Mouse (Mus musculus) retina, adult 2 months (tissue): Measurements from ENCODE around the gene Spdye4a.

Source experiments
- DNase-seq: peaks from one replicate; pipeline ENCODE4 v3.0.0-alpha.2; 2012; ENCODE audit warnings: low read depth, low spot score

Gene Spdye4a

DNA sequence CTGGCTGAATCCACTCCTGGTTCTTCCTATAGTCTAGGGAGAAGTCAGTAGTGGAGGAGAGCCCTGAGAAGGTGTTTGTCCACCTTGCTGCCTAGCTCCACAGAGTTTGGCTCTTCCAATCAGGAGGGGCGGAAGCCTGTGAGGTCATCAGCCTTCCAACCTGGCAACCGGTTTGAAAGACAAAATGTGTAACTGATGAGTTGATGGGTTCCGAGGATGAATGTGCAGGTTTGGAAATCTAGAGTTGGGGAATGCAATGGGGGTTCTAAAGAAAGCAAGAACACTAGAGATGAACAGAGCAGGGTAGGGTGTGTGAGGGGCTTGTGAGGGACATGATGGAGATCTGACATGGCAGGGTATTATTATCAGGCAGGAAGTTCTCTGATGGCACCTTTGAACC, at the start of gene Spdye4a:
Gene Spdye4a (minus strand): TSS at position 101 of the 400 bp plus-strand sequence.
- no peak for DNase-seq

DNA sequence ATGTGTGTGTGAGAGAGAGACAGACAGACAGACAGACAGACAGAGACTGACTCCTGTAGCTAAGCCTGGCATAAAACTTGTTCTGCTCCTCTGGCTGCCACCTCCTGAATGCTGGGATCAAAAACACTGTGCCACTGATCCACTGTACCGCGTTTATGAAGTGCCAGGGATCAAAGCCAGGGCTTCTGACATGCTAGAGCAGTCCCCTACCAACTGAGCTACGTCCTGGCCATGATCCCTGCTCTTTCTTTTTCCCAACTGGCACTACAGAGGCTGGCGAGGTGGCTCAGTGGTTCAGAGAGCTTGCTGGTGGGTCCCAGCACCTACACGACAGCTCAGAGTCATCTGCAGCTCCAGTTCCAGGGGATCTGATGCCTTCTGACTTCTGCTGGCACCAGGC, 49.1 kb upstream of the Spdye4a start:
- DNase-seq, result no peak

DNA sequence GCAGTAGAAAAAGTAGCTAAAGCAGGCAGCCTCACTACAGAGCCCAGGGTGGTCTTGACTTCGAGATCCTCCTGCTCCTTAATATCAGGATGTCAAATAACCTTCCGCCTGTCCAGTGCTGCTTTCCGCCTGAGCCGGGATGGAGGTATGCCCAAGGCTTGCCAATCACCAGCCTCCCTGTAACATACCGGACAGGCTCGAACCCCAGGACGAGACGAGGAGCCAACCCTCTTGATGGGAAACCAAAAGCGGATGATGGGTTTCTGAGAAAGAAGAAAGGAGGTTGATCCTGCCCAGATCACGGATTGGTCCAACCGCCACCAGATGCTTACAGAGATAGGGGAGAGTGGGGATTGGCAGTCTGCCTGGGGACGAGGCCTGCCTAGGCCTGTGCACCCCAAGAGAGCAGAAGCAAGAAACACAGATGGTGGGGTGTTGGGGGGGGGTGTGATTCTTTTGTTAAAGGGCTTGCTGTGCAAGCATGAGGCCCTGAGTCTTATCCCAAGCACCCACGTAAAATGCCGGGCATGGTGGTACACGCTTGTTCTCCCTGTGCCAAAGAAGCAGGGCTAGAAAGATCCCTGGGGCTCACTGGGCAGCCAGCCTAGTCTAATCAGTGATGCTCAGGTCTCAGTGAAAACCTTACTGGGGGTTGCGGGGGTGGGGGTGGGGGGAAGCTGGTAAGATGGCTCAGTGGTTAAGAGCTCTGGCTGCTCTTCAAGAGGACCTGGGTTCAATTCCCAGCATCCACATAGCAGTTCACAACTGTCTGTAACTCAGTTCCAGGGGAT, 46.0 kb upstream of the Spdye4a start:
- no peak for DNase-seq

DNA sequence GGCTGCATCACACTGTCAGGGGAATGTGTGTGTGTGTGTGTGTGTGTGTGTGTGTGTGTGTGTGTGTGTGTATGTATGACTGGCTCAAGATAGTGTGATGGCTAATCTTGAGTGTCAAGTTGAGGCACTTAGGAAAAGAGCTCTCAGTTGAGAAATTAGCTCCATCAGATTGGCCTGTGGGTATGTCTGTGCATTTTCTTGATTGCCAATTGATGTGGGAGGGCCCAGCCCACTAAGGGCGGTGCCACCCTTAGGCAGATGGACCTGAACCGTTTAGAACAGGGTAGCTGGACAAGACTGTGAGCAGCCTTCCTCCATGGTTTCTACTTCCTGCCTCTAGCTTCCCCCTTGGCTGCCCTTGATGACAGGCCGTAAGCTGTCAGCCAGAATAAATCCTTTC, 45.4 kb upstream of the Spdye4a start:
- DNase-seq, result no peak

DNA sequence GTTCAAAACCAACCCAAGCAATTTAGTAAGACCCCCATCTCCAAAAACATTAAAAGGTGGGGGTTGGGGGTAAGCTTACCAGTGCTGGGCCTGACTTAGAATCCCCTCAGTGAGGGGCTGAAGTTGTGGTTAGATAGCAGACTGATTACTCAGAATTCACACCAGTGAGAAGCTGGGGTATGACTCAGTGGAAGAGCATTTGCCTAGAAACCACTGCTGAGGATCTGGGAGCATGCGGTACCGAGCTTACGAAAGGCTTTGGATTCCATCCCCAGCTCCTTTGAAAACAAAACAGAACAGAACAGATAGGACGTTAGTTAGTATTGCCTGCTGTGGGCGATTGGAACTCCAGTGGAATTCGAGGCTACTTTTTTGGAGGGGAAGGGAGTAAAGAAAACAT, 45.0 kb upstream of the Spdye4a start:
- DNase-seq, result no peak

DNA sequence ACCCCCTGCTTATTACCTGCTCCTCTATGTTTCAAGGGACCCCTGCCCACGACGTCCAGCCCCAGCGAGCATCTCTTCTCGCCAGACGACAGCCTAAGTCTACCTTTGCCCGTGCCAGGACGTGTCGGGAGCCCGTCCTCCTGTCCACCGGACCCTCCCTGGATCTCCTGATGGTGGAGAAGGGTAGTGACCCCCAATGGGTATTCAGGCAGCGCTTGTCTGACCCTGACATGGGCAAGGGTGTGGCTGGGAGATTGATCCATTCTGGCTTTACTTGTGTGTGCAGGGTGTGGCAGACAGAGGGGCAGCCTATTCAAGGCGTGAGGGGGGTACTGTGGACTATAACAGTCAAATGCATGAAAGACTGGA, 43.4 kb upstream of the Spdye4a start:
- DNase-seq, result no peak

DNA sequence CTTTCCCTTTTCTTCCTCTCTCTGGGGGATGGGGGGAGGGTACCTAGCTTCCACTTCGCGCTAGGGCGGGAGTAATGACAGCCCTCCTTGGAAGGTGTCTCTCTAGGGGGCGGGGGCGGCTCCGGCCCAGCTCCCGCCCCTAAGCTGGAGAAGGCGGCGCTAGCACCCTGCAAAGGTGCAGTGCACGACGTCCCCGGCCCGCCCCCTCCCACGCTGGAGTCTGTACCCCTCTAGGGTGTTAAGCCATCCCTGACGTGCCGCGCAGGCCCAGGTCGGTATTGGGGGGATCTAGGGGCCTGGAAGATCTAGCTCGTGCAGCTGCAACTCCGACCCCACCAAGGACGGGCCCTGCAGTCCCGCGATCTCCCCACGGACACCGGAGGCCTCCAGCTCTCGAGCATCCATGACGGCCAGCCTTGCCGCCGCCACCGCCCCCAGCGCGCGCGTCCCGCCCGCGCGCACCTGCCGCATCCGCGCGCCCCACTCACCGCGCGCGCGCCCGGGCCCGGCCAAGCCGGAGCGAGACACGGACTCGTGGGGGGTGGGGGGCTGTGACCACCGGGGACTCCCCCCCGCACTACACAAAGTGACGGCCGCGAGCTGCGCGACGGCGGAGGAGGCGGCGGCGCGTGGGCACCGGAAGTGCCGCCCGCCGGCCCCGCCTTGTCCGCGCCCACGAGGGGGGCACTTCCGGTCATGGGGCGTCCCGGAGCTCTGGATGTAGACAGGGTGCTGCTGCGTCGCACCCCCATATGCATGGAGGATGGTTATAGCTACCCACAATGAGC, 42.9 kb upstream of the Spdye4a start, which contains the start of gene Zfp316:
Gene Zfp316 (minus strand): TSS at position 660 of the 788 bp plus-strand sequence.
- peak; percentile 68 for DNase-seq

DNA sequence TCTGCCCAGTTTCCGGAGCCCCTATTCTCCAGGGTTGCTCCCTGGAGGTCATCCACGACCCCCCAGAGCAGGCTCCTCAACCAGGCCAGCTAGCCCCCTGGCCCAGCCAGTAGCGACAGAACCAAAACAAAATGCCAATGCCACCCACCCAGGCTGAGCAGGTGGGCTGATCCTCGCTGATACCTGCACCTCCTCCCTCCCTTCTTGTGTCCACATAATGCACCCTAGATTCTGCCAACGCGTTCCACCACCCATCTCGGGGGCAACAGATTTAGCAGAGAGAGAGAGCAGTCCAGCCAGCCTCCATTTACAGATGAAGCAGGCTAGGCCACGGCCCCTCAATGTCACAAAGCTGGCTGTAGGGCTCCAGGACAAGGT, 42.3 kb upstream of the Spdye4a start:
- DNase-seq, result no peak

DNA sequence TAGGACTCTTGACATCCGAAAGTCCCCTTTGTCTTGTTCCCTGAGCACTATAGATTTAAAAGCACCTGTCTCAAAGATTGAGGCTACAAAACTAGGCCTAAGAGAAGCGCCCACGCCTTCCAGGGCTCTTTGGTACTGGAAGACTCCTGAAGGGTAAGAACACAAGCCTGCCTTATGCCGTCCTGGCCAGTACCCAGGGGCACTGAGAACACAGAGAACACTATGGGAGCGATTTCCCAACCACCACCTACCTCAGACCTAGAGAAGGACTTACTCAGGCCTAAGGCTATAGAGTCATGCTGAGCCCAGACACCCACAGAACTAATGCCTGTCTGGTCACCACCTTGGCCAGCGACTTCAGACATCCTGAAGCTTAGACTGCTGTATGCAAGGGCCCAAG, 40.1 kb upstream of the Spdye4a start:
- DNase-seq, result no peak

DNA sequence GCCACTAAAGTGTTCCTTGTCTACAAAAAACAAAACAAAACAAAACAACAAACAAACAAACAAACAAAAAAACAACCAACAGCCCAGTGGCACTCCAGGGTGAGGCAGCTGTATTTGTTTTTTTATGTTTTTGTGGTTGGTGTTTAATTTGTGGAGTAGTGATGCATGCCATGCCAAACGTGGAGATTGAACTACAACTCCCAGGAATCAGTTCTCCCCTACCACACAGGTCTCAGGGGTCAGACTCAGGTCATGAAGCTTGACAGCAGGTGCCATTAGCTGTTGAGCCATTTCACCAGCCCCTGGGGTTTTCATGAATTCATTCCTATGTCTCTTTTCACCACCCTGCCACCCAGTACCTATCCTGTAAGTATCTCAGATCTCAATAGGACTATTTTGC, 38.7 kb upstream of the Spdye4a start:
- DNase-seq, result no peak

DNA sequence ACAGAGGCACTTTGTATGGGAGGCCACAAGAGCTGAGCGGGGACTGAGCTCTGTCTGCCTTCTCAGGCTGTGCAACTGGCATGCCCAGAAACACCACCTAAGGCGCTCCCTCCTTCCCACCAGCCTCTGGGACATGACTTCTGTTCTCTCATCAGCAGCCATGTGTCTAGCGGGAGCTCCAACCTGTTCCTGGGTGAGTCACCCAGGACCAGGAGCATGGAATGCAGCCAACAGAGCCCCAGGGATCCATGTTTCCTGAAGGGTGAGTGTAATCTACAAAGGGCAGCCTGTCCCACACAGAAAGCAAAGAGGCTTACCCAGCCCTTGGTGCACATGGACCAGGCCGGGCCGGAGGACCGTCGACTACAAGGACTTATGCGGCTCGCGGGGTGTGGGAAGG, 38.0 kb upstream of the Spdye4a start:
- no peak for DNase-seq

DNA sequence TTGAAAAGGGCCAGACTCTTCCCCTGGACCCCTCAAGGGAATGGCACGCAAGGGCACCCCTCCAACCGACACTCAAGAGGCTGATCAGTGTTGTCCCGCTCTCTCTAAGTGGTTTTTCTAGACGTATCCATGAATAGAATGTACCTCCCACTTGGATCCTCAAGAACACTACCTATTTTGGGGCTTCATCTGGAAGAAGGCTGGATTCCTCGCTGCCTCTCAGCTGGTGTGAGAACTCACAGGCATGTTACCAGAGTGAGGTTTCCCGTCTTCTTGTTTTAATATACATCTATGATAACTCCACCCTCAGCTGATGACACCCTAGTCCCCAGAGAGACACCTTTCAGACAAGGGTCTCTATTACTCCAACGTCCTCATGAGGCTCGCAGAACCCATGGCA, 34.9 kb upstream of the Spdye4a start:
- no peak for DNase-seq

DNA sequence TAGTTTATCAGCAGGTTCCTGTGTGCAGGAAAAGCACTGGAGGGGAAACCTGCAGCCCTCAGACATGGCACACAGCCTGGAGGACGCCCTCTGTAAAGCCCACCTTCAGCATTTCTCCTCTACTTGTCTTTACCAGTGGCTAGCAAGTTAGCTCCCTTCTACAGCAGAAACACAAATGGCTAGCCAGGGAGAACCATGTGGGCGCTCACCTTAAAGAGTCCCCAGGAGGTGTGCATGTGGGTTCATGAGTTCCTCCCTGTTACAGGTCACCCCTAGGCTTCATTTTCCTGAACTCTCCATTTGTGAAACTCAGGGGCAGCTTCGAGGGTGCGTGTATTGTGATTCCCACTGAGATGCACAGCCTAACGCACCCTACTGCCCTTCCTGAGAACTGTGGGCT, 29.1 kb upstream of the Spdye4a start:
- DNase-seq, result no peak

DNA sequence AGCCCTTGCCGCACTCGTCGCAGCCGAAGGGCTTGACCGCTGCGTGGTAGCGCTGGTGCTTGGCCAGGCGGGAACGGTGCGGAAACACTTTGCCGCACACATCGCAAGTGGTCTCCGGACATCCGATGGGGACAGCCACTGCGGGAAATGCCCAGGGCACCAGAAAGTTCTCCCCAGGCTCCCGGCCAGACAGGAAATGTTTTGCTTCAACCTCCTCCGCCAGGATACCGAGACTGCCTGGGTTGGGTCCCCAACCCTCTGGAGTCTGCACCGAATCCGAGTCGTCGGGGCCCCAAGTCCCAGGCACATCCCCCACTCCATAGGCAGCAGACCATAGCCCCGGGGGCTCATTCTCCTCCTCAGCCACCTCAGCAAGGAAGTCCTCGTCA, 28.4 kb upstream of the Spdye4a start:
- DNase-seq, result no peak

DNA sequence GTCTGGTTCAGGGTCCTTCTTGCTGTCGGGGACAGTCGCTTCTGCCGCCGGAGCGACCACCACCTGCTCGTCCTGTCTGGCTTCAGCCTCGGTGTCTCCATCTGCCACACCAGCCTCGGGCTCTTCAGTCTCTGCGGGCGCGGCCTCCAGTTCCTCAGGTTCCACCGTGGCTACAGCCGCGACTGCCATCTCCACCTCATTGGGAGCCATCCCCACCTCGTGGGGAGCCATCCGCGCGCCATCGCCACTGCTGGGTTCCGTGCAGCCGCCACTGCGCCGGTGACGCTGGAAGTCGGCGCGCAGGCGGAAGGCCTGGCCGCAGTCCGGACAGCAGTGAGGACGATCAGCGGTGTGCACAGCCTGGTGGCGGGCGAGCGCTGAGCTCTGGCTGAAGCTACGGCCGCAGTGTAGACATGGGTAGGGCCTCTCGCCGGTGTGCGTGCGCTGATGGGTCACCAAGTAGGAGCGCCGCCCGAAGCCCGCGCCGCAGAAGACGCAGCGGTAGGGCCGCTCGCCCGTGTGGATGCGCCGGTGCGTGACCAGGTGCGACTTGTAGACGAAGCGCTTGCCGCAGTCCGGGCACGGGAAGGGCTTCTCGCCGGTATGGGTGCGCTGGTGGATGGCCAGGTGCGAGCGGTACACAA, 27.9 kb upstream of the Spdye4a start:
- DNase-seq, result no peak

DNA sequence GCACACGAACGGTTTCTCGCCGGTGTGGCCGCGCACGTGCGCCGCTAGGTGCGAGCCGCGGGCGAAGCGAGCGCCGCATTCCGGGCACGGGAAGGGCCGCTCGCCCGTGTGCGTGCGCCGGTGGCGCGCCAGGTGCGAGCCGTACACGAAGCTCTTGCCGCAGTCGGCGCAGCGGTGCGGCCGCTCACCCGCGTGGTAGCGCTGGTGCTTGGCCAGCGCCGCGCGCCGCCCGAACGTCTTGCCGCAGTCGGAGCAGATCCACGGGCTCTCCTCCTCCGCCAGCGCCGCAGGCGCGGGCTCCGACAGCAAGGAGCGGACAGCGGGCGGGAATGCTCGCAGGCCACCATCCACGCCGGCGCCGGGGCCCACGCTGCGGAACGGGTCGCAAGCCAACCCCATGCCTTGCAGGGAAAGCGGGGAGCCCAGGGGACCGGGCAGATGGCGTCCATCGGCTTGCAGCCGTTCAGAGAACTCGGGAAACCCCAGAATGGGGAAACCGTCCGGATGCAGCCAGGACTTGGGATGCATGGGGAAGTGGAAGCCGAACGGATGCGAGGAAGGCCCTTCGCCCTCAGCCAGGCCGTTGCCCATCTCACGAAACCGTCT, 27.3 kb upstream of the Spdye4a start:
- DNase-seq, result no peak

DNA sequence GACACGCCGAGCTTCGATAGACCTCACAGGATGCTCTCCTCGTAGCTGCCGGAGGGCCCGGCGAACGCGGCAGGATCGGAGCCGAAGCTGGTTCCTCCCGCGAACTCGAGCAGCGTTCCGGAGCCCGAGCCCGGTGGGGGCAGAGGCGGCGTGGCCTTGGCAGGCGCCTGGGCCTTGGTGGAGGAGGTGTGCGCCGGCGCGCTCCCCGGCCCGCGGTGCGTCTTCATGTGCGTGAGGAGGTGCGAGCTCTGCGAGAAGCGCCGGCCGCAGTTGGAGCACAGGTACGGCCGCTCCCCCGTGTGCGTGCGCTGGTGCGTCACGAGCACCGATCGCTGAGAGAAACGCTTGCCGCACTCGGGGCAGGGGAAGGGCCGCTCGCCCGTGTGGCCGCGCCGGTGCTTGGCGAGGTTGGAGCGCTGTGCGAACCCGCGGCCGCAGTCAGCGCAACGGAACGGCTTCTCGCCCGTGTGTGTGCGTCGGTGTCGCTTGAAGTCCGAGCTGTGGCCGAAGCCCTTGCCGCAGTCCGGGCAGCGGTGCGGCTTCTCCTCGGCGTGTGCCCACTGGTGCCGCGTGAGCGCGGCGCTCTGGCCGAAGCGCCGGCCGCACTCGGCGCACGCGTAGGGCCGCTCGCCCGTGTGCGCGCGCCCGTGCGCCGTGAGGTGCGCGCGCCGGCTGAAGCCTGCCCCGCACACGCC, 26.6 kb upstream of the Spdye4a start:
- DNase-seq, result no peak

DNA sequence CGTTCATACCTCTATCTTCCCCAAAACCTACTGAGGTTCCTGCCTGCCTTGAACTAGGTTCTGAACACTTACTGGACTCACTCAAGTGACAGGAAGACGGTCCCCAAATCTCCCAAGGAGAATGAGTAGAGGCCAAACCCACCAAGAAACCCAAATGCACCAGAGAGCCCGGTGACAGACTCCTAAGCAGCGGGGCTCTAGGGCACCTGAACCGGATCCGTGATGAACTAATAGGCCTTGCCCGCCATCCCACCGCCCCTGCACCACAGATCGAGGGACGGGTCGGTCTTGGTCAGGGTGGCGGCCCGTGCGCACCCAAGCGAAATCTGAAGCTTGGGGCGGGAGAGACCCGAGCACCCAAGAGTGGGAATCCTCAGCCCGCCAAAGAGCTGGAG, 26.1 kb upstream of the Spdye4a start:
- no peak for DNase-seq

DNA sequence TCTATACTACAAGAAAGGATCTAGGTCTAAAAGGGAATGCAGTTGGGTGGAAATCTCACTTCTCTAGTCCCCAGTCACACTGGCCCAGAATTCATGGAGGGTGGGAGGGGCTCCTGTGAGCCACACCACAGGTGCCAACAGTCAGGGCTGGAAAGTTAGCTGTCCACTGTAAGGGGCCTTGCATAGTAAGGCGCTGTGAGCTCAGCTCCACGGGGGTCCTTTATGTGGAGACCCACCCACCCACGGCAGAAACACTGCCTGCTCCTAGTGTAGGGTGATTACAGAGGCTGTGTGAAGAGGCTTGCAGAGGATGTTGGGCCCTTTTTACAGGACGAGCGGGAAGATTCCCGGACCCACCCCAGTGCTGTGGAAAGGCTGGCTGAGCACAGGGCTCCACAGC, 25.3 kb upstream of the Spdye4a start:
- no peak for DNase-seq

DNA sequence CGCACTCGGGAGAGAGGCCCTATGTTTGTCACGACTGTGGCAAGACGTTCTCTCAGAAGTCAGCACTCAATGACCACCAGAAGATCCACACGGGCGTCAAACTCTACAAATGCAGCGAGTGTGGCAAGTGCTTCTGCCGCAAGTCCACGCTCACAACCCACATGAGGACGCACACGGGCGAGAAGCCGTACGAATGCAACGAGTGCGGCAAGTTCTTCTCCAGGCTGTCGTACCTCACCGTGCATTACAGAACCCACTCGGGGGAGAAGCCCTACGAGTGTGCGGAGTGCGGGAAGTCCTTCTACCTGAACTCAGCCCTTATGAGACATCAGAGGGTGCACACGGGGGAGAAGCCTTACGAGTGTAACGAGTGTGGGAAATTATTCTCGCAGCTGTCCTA, 18.2 kb upstream of the Spdye4a start:
- no peak for DNase-seq

DNA sequence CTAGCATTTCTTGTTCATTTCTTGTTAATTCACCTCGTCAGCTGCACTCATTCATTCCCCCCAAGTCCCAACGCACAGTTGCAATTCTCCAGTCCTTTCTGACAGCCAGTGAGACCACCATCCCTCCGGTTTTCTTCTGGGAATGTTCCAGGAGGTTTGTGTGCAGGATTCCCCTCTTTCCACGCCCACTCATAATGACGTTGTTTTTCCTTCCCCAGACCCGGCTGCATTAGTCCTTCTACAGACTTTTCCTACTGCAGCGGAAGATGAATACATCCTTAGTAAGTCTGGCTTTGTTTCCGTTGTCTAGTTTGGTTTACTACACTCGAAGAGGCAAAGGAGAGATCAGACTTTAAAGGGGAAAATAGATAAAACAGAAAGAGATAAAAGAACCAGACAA, 9.3 kb upstream of the Spdye4a start:
- no peak for DNase-seq
